Mouse (Mus musculus): Measurements from ENCODE around the gene Olfr221. TPM values are rescaled to one million over a fixed set of nuclear protein-coding genes. Genes with fewer than 3 reads are reported as not detected.

The Olfr221 gene
- polyA plus RNA-seq, 2 experiments, result not detected

GRCm38 (mm10) chr14:52017662-52018061 is 24.6 kb downstream of the Olfr221 start:
- H3K27me3 ChIP-seq (ENCODE audit: control insufficient read depth, insufficient read depth, low read length), result no peaks in the 10 kb centered on the region
- no peak overlapping the region for H3K4me3 ChIP-seq (ENCODE audit: insufficient read depth in 1 of 2, low read depth in 2 of 2, low read length in 2 of 2)
- H3K4me1 ChIP-seq (replicated peaks; ENCODE audit: control insufficient read depth in 2 of 2, insufficient read depth in 2 of 2, low read length in 1 of 2), result peaks cover 43 to 50% of the 10 kb centered on the region in 2 experiments
- no peaks in the 10 kb centered on the region for H3K36me3 ChIP-seq (replicated peaks; ENCODE audit: control insufficient read depth, insufficient read depth, low read depth)
- DNase-seq (ENCODE audit: low read depth in 3 of 3, low spot score in 3 of 3) (no peak), ATAC-seq (ENCODE audit: insufficient read depth) (no peak)
- WGBS (ENCODE audit: insufficient replicate concordance), result 60% methylated on average over 4 of the region's 4 CpGs
- H3K9me3 ChIP-seq (ENCODE audit: control insufficient read depth, low read length), result no peaks in the 10 kb centered on the region
- H3K27ac ChIP-seq, result no peak overlapping the region
- no peak overlapping the region; the same call in 1 of the 2 replicates for H3K9ac ChIP-seq (replicated peaks)
- H3K4me2 ChIP-seq (ENCODE audit: low read depth), result peak overlapping the region; percentile 8; the same call in 1 of the 2 replicates
- no peak for TF ChIP-seq CTCF (IDR thresholded peaks at IDR 0.05; ENCODE audit: low read depth)
- TF ChIP-seq EP300 (IDR thresholded peaks at IDR 0.05; ENCODE audit: low read depth), result no peak

GRCm38 (mm10) chr14:52016625-52017405 is 25.4 kb downstream of the Olfr221 start:
- Histone ChIP-seq H3K27ac (no peak overlapping the region), H3K36me3 (replicated peaks; ENCODE audit: control insufficient read depth, insufficient read depth, low read depth) (no peaks in the 10 kb centered on the region), H3K4me3 (ENCODE audit: insufficient read depth in 1 of 2, low read depth in 2 of 2, low read length in 2 of 2) (no peak overlapping the region), H3K4me2 (ENCODE audit: low read depth) (no peak overlapping the region), H3K27me3 (ENCODE audit: control insufficient read depth, insufficient read depth, low read length) (no peaks in the 10 kb centered on the region), H3K4me1 (replicated peaks; ENCODE audit: control insufficient read depth in 2 of 2, insufficient read depth in 2 of 2, low read length in 1 of 2) (peaks cover 34 to 42% of the 10 kb centered on the region in 2 experiments), H3K9me3 (ENCODE audit: control insufficient read depth, low read length) (no peaks in the 10 kb centered on the region), H3K9ac (replicated peaks) (no peak overlapping the region; the same call in 1 of the 2 replicates)
- DNase-seq (ENCODE audit: low read depth in 3 of 3, low spot score in 3 of 3) (no peak), ATAC-seq (ENCODE audit: insufficient read depth) (no peak)
- TF ChIP-seq EP300 (IDR thresholded peaks at IDR 0.05; ENCODE audit: low read depth) (no peak), CTCF (IDR thresholded peaks at IDR 0.05; ENCODE audit: low read depth) (no peak)
- 83% methylated on average over 13 of the region's 13 CpGs for WGBS (ENCODE audit: insufficient replicate concordance)

DNA sequence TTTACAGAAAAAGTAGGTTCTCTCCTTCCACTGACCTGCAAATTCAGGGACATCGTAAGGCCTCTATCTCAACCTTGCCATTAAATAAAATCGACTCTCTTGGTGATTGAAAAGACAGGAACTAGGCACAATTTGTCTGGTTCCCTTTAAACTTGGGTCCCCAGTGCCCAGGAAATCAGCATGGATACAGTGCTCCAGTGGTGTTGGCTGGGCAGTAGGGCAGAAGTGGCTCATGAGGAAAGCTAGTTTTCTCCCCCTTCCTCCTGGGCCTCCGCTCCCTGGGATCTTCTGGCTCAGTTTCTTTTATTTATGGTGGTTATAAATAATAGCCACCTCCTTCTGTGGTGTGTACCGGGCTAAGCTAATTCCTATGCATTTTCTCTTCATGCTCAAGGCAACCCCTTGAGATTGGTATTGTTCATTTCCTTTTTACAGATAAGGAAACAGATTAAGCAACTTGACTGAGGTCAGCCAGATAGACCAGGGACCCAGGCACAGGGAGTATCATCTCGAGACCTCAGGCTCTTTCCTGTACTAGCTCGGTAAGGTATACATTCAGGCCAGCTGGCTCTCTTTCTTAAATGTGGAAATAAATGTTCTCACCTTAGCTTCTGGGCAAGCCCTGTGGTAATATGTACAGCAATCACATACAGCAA is 26.7 kb downstream of the Olfr221 start, which contains the start of gene Tmem253:
TSS of gene Tmem253 (plus strand) at position 214 of the 656 bp plus-strand sequence.
- 24% methylated on average over 6 of the region's 6 CpGs for WGBS (ENCODE audit: insufficient replicate concordance)

GRCm38 (mm10) chr14:52014761-52015311 is 27.4 kb downstream of the Olfr221 start:
- Histone ChIP-seq H3K9me3 (ENCODE audit: control insufficient read depth, low read length) (no peaks in the 10 kb centered on the region), H3K9ac (replicated peaks) (peak overlapping the region; percentile 72), H3K4me2 (ENCODE audit: low read depth) (peak overlapping the region; percentile 90), H3K4me3 (ENCODE audit: insufficient read depth in 1 of 2, low read depth in 2 of 2, low read length in 2 of 2) (peak overlapping the region; percentile 67 to 69), H3K27ac (peak overlapping the region; percentile 6), H3K4me1 (replicated peaks; ENCODE audit: control insufficient read depth in 2 of 2, insufficient read depth in 2 of 2, low read length in 1 of 2) (peaks cover 22 to 28% of the 10 kb centered on the region in 2 experiments), H3K36me3 (replicated peaks; ENCODE audit: control insufficient read depth, insufficient read depth, low read depth) (no peaks in the 10 kb centered on the region), H3K27me3 (ENCODE audit: control insufficient read depth, insufficient read depth, low read length) (no peaks in the 10 kb centered on the region)
- TF ChIP-seq EP300 (IDR thresholded peaks at IDR 0.05; ENCODE audit: low read depth) (no peak), CTCF (IDR thresholded peaks at IDR 0.05; ENCODE audit: low read depth) (no peak)
- 1% methylated on average over 27 of the region's 28 CpGs for WGBS (ENCODE audit: insufficient replicate concordance)
- DNase-seq (ENCODE audit: low read depth in 3 of 3, low spot score in 3 of 3) (no peak), ATAC-seq (ENCODE audit: insufficient read depth) (no peak)

More for the DNA sequence above, 26.7 kb downstream of the Olfr221 start, which contains the start of gene Tmem253:
- Histone ChIP-seq H3K27ac (peak within 1 kb of the TSS; percentile 6), H3K4me2 (ENCODE audit: low read depth) (peak within 1 kb of the TSS; percentile 90), H3K36me3 (replicated peaks; ENCODE audit: control insufficient read depth, insufficient read depth, low read depth) (no peaks in the 10 kb centered on the region), H3K9ac (replicated peaks) (peak within 1 kb of the TSS; percentile 72), H3K27me3 (ENCODE audit: control insufficient read depth, insufficient read depth, low read length) (no peaks in the 10 kb centered on the region), H3K9me3 (ENCODE audit: control insufficient read depth, low read length) (no peaks in the 10 kb centered on the region), H3K4me3 (ENCODE audit: insufficient read depth in 1 of 2, low read depth in 2 of 2, low read length in 2 of 2) (peak within 1 kb of the TSS; percentile 67 to 69), H3K4me1 (replicated peaks; ENCODE audit: control insufficient read depth in 2 of 2, insufficient read depth in 2 of 2, low read length in 1 of 2) (peaks cover 22 to 29% of the 10 kb centered on the region in 2 experiments)
- no peak for TF ChIP-seq CTCF (IDR thresholded peaks at IDR 0.05; ENCODE audit: low read depth)
- TF ChIP-seq EP300 (IDR thresholded peaks at IDR 0.05; ENCODE audit: low read depth), result no peak
- DNase-seq (ENCODE audit: low read depth in 3 of 3, low spot score in 3 of 3) (no peak), ATAC-seq (ENCODE audit: insufficient read depth) (no peak)

Data from liver, embryonic 14.5 days (tissue).